Mouse (Mus musculus) heart, postnatal 25 days (tissue): Measurements from ENCODE around the gene Syde1. TPM values are rescaled to one million over a fixed set of nuclear protein-coding genes. Genes with fewer than 3 reads are reported as not detected.
"Not testable (repeated sequence)": the region's sequence is repeated elsewhere in the genome, so short reads cannot be mapped to it uniquely, and the experiment has no call there.

Experiments
- DNase-seq: peaks from one replicate; pipeline ENCODE4 v3.0.0; 2022; ENCODE audit warnings: low spot score
- intact Hi-C: fragments of 180-260 bp; cut with DNase I; formaldehyde crosslinking; loops from one replicate; pipeline ENCODE4 v1.15.1; 2025
- total RNA-seq, 2 experiments: library from RNA; stranded (reverse); gene quantifications; 2 replicates each; pipeline ENCODE4 v1.2.3; 2021

Gene Syde1
- total RNA-seq, result 10 to 100 TPM; 12.8 to 13.7 TPM

DNA sequence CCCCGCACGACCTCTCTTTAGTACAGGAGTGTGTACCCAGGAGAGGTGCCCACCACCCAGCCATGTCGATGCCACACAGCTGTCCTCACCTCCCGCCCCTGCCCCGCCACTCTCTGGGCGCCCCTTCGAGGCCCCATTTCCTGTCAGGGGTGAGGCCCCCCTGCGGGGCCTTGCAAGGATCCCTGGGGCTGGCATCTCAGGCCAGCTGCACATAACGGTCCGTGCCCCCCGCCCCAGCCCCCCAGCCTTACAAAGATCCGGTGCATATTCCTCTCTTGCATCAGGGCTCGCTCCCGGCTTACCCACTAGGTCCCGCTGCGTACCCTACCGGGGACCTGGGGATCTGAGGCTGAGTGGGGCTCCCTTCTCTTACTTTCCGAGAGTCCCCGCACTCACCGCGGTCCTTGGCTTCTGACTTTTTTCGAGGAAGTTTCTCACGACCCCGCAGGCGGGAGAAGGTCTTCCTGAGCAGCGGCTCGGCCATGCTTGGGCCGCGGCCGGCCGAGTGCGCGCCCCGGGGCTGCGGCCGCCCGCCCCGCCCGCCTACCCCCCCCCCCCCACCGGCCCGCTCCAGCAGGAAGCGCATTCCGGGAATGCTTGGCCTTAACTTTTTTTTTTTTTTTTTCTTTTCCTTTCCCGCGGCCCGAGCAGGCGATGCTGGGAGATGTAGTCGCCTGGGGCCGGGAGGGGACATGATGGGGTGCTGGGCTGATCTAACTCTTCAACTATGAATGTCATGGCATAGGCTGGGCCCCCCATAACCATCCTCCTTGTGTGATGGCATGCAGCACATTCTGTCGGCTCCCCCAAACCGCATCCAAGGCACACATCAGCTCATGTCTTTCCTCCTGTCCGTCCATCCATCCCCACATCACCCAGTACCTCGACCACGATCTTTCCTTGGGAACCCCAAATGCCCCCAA lies at the start of gene Syde1:
TSS of gene Syde1 (minus strand) at position 559 of the 923 bp plus-strand sequence.
- intact Hi-C loops, result loop anchor here (2.0 kb wide), 1 partner anchor 15 kb away; no protein-coding TSS in a partner anchor
- DNase-seq, result peak; percentile 35

- no peak for DNase-seq
- intact Hi-C loops, result no loop called here
Measured at GRCm38 (mm10) chr10:78632311-78632710, 40.5 kb upstream of the Syde1 start.

- intact Hi-C loops, result no loop called here
- DNase-seq, result no peak
Measured at GRCm38 (mm10) chr10:78630194-78630593, 38.4 kb upstream of the Syde1 start.

DNA sequence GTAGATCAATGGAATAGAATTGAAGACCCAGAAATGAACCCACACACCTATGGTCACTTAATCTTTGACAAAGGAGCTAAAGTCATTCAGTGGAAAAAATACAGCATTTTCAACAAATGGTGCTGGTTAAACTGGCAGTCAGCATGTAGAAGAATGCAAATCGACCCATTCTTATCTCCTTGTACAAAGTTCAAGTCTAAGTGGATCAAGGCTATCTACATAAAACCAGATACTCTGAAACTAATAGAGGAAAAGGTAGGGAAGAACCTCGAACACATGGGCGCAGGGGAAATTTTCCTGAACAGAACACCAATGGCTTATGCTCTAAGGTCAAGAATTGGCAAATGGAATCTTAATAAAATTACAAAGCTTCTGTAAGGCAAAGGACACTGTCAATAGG lies 31.4 kb upstream of the Syde1 start:
- DNase-seq, result not testable (repeated sequence)

DNA sequence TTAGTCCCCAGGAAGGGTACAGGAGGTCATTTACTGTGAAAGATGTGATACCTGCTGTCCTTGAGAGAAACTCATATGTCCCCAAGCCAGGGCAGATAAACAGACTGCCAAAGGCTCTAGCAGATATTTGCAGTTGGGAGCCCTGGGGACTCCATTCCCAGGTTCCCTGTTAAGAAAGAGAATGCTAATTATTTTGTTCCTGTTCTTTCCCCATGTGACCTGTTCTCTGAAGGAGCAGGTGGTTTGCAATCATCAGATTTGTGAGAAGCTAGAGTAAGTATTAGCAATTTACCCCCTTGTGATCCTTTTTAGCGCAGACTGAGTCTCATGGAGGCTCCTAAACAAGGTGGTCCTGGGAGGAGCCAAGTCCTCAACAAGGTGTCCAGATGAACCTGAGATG lies 26.2 kb upstream of the Syde1 start, which contains the start of gene Olfr1357:
TSS of gene Olfr1357 (minus strand) at position 101 of the 400 bp plus-strand sequence.
- intact Hi-C loops, result no loop called here
- no peak for DNase-seq

More for the DNA sequence above, 31.4 kb upstream of the Syde1 start:
- intact Hi-C loops, result not testable (repeated sequence)

DNA sequence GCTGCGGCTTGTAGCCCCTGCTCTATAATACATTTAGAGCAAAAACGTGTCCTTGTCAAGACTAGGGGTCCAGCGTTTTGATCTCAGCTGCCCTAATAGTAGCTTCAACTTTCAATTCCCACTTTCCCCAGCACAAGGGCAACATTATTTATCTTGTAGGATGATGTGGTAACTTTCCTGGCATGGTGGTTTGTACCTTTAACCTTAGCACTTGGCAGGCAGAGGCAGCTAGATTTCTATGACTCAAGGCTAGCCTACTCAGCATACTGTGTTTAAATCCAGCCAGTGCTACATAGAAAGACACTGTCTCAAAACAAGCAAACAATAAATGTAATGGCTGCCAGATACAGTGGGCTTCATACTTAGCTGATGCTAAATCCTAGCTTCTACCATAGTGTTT lies 15.8 kb upstream of the Syde1 start:
- intact Hi-C loops, result loop anchor here (5.0 kb wide), 1 partner anchor 85 kb away; no protein-coding TSS in a partner anchor
- no peak for DNase-seq

- intact Hi-C loops, result loop anchor here (1.0 to 5.0 kb wide), 3 partner anchors 64 to 166 kb away; no protein-coding TSS in a partner anchor
- DNase-seq, result no peak
Measured at GRCm38 (mm10) chr10:78605080-78605479, 13.3 kb upstream of the Syde1 start.

DNA sequence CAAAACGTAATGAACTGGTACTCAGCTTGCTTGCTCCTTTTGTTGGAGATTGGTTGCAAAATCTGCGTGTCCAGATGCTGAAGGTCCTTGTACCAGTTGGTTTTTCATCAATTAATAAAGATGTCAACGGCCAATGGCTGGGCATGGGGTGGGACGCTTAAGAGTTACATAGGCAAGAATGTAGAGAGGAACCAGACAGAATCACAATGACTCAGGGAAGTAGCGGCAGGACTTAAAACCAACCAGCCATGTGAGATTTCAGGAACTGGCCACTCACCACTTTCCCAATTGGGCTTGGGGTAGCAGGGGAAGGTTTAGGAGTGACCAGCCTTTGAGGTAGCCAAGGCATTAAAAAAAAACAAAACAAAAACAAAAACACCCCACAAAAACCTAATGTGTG lies 8.1 kb upstream of the Syde1 start:
- DNase-seq, result no peak
- intact Hi-C loops, result loop anchor here (5.0 kb wide), 1 partner anchor 43 kb away; no protein-coding TSS in a partner anchor

GRCm38 (mm10) chr10:78594566-78594965 lies 2.8 kb upstream of the Syde1 start:
- DNase-seq, result no peak
- intact Hi-C loops, result no loop called here

DNA sequence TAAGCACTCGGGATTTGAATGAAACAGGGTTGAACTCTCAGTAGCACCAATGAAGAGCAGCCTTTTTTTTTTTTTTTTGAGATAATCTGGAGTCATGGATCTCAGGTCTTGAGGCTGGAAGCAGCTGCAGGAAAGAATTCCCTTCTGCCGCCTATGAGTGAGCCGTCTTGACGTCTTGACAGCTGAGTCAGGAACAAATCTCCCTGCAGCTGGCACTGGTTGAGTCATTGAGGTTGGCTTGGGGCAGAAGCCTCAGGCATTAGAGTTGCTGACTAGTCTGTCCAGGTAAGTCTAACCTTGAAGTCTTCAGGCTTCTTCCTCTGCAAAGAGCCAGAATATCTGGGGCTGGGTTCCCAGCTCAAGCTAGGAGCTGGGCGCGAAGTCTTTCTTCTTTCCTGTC lies 2.4 kb upstream of the Syde1 start:
- no peak for DNase-seq
- intact Hi-C loops, result no loop called here

DNA sequence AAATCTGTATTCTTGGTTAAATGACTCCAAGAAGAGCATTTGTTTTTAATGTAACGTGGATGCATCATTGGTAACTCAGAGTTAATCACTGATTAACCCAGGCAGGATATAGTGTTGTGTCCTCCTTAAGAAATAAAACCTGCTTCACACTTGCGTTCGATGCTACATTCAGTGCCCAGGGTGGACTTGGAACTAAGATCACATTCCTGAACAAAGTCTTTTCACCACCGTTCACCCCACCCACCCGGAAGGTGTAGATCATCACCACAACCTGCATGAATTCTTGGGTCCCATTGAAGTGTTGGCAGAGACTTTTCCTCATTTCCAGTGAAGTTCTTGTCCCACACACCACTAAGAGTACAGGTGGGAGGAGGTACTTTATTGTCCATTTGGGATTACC lies 2.0 kb upstream of the Syde1 start:
- intact Hi-C loops, result no loop called here
- no peak for DNase-seq

- intact Hi-C loops, result no loop called here
- DNase-seq, result no peak
Measured at GRCm38 (mm10) chr10:78592856-78593379, 1.2 kb upstream of the Syde1 start.

GRCm38 (mm10) chr10:78590744-78591143 lies 1.0 kb downstream of the Syde1 start:
- DNase-seq, result no peak
- intact Hi-C loops, result loop anchor here (2.0 kb wide), 1 partner anchor 14 kb away; no protein-coding TSS in a partner anchor

- intact Hi-C loops, result loop anchor here (2.0 kb wide), 1 partner anchor 13 kb away; no protein-coding TSS in a partner anchor
- DNase-seq, result no peak
Measured at GRCm38 (mm10) chr10:78589901-78590300, 1.9 kb downstream of the Syde1 start.

- no peak for DNase-seq
- intact Hi-C loops, result no loop called here
Measured at GRCm38 (mm10) chr10:78589291-78589690, 2.5 kb downstream of the Syde1 start.

DNA sequence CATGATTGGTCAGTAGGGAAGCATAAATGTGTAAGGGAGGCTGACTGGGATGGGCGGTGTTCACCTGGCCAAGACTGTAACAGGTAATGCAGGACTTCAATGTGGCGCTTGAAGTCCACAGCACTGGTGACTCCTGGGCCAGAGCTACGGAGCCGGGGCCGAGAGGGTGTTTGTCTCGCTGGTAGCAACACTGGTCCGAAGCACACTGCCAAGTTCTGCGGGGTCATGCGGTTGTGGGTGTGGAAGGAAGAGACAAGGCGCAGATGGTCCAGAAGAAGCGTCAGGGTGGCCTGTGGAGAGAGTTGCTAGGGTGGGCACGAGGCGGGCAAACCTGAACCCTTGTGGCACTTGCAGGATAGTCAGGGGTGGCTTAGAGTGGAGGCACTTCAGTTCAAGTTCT lies 5.7 kb downstream of the Syde1 start:
- intact Hi-C loops, result no loop called here
- DNase-seq, result no peak

DNA sequence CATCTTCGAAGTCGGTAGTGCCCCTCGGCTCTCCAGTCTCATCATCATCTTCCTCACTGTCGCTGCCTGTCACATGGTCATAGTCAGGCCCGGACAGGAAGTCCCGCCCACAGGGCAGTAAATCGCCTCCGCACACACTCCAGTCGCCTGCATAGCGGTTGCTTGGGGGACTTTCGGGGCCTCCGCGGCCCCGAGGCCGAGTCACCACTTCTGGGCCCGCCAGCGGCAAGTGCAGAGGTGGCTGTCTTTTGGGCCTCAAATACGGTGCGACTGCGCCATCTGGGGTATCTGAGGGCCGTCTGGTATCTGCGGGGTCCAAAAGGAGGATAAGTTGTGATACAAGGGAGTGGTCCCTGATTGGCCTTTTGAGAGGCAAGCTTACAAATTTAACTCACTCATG lies 6.2 kb downstream of the Syde1 start:
- no peak for DNase-seq
- intact Hi-C loops, result no loop called here

DNA sequence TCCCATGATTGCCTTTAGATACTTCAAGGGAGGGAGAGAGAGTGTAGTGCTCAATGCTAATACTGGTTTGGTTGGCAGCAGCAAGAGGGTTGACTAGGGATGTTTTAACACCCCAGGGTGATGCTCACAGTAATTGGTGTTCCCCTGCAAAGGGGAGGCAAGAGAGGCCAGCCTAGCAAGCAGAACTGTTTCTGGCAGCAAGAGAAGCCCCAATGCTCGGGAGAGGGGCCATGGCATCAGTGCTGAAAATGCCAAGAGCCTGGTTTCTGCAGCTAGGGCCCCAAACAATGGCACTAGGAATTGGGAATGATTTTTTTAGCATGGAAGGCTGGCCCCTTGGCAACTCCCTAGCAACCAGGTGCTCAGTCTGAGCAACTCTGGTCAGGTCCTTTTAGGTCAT lies 6.8 kb downstream of the Syde1 start:
- DNase-seq, result no peak
- intact Hi-C loops, result no loop called here

DNA sequence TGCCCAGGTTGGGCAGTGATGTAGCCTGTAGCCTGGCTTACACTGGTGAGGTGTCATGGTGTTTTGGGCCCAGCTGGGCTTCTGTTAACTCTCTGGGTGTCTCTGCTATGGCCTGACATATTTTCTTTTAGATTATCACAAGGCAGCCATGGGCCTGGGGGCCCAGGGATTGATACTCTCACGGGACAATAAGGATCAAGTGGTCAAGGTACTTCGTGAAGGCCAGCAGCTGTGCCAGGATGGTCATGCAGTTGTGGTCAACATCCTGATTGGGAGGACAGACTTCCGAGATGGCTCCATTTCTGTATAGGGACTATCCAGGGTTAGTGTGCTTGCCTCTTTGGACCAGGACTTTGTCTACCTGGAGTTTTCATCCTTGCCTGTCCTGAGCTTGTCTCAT lies 7.8 kb downstream of the Syde1 start:
- DNase-seq, result no peak
- intact Hi-C loops, result no loop called here

GRCm38 (mm10) chr10:78583347-78583746 lies 8.4 kb downstream of the Syde1 start:
- DNase-seq, result no peak
- intact Hi-C loops, result no loop called here

- no peak for DNase-seq
- intact Hi-C loops, result no loop called here
Measured at GRCm38 (mm10) chr10:78581121-78581520, 10.6 kb downstream of the Syde1 start.
